ENCODE assay signal across 8 mouse cellular contexts in the genomic region with DNA sequence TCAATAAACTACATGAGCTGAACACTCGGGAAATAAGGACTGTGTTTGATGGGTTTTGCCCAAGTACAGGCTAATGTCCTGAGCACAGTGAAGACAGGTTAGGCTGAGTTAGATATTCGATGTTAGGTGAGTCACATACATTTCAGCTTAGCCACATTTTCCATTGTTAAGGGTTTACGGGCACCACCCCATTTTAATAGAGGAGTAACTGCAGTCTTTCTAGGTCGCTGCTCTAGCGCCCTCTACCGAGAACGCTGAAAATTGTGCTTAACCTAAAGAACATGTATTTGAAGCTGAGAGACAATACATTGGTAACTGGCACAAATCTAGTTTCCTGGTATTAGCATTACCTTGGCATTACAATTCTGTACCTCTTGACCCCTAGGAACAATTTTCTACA.
DNase-seq lines count a peak whose midpoint lies in the region; ATAC-seq and TF ChIP-seq lines count a peak whose summit lies in the region.

No protein-coding gene starts in this region.

- H3K4me1 ChIP-seq in intestine, postnatal 0 days (replicated peaks; ENCODE audit: control insufficient read depth, insufficient read depth, low read length), result no peaks in the 10 kb centered on the region
- H3K4me1 ChIP-seq in intestine, embryonic 16.5 days (ENCODE audit: control insufficient read depth, insufficient read depth, low read length), result no peaks in the 10 kb centered on the region
- 0 out of 2 replicates have a peak, but pooled peaks cover 9% of the 10 kb centered on the region for H3K4me1 ChIP-seq in stomach, embryonic 16.5 days (ENCODE audit: control insufficient read depth, insufficient read depth, low read length)

- WGBS in intestine, postnatal 0 days, result 29% methylated on average over 7 of the region's 7 CpGs
- 30% methylated on average over 7 of the region's 7 CpGs for WGBS in intestine, embryonic 16.5 days
- 24% methylated on average over 7 of the region's 7 CpGs for WGBS in stomach, embryonic 16.5 days

- H3K27me3 ChIP-seq in intestine, postnatal 0 days (replicated peaks; ENCODE audit: control insufficient read depth, insufficient read depth, low read length), result no peaks in the 10 kb centered on the region
- no peaks in the 10 kb centered on the region for H3K27me3 ChIP-seq in intestine, embryonic 16.5 days (replicated peaks; ENCODE audit: control insufficient read depth, insufficient read depth, low read length)
- no peaks in the 10 kb centered on the region for H3K27me3 ChIP-seq in stomach, embryonic 16.5 days (ENCODE audit: control insufficient read depth, insufficient read depth, low read length)

- peak; percentile 78 for TF ChIP-seq CTCF in intestine, postnatal 0 days (IDR thresholded peaks at IDR 0.05; ENCODE audit: low read depth)

- peaks cover 12% of the 10 kb centered on the region for H3K36me3 ChIP-seq in intestine, postnatal 0 days (ENCODE audit: control insufficient read depth, insufficient read depth)
- no peaks in the 10 kb centered on the region for H3K36me3 ChIP-seq in intestine, embryonic 16.5 days (ENCODE audit: control insufficient read depth, insufficient read depth, low read length)
- H3K36me3 ChIP-seq in stomach, embryonic 16.5 days (ENCODE audit: control insufficient read depth, insufficient read depth, low read length), result no peaks in the 10 kb centered on the region

- no peak for ATAC-seq in intestine, postnatal 0 days
- ATAC-seq in intestine, embryonic 16.5 days, result no peak
- ATAC-seq in stomach, embryonic 16.5 days (ENCODE audit: insufficient read depth, low FRiP score), result no peak

- DNase-seq in urinary bladder, postnatal 14 days (ENCODE audit: low spot score), result peak; percentile 51
- no peak for DNase-seq in urinary bladder, adult 18-20 months (ENCODE audit: low spot score in 2 of 2)
- peak; percentile 64 for DNase-seq in embryo, embryonic 10.5 days (ENCODE audit: low spot score)
- no peak for DNase-seq in ovary, postnatal 36 days (ENCODE audit: low spot score)
- DNase-seq in left cerebral cortex, postnatal 10 days (ENCODE audit: extremely low spot score in 1 of 2, low spot score in 2 of 2), result no peak

- no peak overlapping the region for H3K4me3 ChIP-seq in intestine, postnatal 0 days (ENCODE audit: low read depth, low read length)
- H3K4me3 ChIP-seq in intestine, embryonic 16.5 days (ENCODE audit: low read length), result no peak overlapping the region
- no peak overlapping the region for H3K4me3 ChIP-seq in stomach, embryonic 16.5 days (replicated peaks; ENCODE audit: low read length)

- no peak overlapping the region for H3K27ac ChIP-seq in intestine, postnatal 0 days (ENCODE audit: low read depth, low read length)
- H3K27ac ChIP-seq in intestine, embryonic 16.5 days (ENCODE audit: low read length), result no peak overlapping the region
- H3K27ac ChIP-seq in stomach, embryonic 16.5 days (ENCODE audit: low read length), result peak overlapping the region; percentile 28

- no peak overlapping the region for H3K9ac ChIP-seq in intestine, postnatal 0 days (ENCODE audit: low read depth, low read length)
- H3K9ac ChIP-seq in intestine, embryonic 16.5 days (ENCODE audit: low read depth, low read length), result no peak overlapping the region
- no peak overlapping the region for H3K9ac ChIP-seq in stomach, embryonic 16.5 days (ENCODE audit: low read length)

- intact Hi-C loops in left cerebral cortex, postnatal 10 days (cut with DNase I), result no loop called here

- H3K9me3 ChIP-seq in intestine, postnatal 0 days (ENCODE audit: control insufficient read depth), result no peaks in the 10 kb centered on the region
- H3K9me3 ChIP-seq in intestine, embryonic 16.5 days (ENCODE audit: control insufficient read depth, low read length), result no peaks in the 10 kb centered on the region
- no peaks in the 10 kb centered on the region for H3K9me3 ChIP-seq in stomach, embryonic 16.5 days (replicated peaks; ENCODE audit: control insufficient read depth, low read length)

- no peak overlapping the region for H3K4me2 ChIP-seq in intestine, postnatal 0 days (replicated peaks; ENCODE audit: low read depth)
- H3K4me2 ChIP-seq in intestine, embryonic 16.5 days (ENCODE audit: low read depth, low read length), result no peak overlapping the region
- no peak overlapping the region for H3K4me2 ChIP-seq in stomach, embryonic 16.5 days (ENCODE audit: low read depth, low read length)

Comparison
In these comparisons a context has a peak if more than half of its experiments do, and no peak if none do; other contexts are left out.
1. DNase-seq: peak in urinary bladder, postnatal 14 days (single experiment) and embryo, embryonic 10.5 days (single experiment); none in urinary bladder, adult 18-20 months (0 of 2), ovary, postnatal 36 days (single experiment) and left cerebral cortex, postnatal 10 days (0 of 2).